Comparison of ENCODE assay signal across 24 mouse cellular contexts in genomic region chr19:37689478-37689877, GRCm38 (mm10). TPM values are rescaled to one million over a fixed set of nuclear protein-coding genes. Genes with fewer than 3 reads are reported as not detected.
DNase-seq lines count a peak whose midpoint lies in the region; ATAC-seq and TF ChIP-seq lines count a peak whose summit lies in the region.
"Had no signal": no experiment of that assay in that cellular context is flagged by ENCODE, and none has a peak within 500 bp of the region (broad histone marks: within the 10 kb centered on the region; RNA-seq: fewer than 3 reads in every experiment).

No protein-coding gene starts in this region.

- 53% methylated on average over 5 of the region's 5 CpGs for WGBS in midbrain, embryonic 11.5 days
- 48% methylated on average over 5 of the region's 5 CpGs for WGBS in midbrain, embryonic 10.5 days

- H3K4me2 ChIP-seq in midbrain, embryonic 11.5 days, result no peak overlapping the region
- peak overlapping the region; percentile 75 for H3K4me2 ChIP-seq in myocyte (ENCODE audit: low read depth)
- H3K4me2 ChIP-seq: embryonic facial prominence, embryonic 13.5 days; forebrain, embryonic 13.5 days; hindbrain, embryonic 13.5 days had no signal

- H3K36me3 ChIP-seq in midbrain, embryonic 11.5 days (ENCODE audit: control insufficient read depth, insufficient read depth, low read length), result no peaks in the 10 kb centered on the region
- no peaks in the 10 kb centered on the region for H3K36me3 ChIP-seq in midbrain, embryonic 10.5 days
- no peaks in the 10 kb centered on the region for H3K36me3 ChIP-seq in myocyte (ENCODE audit: control insufficient read depth, insufficient read depth)
- H3K36me3 ChIP-seq: embryonic facial prominence, embryonic 13.5 days; heart, embryonic 10.5 days; hindbrain, embryonic 13.5 days had no signal

- H3K27ac ChIP-seq in midbrain, embryonic 11.5 days (ENCODE audit: low read depth, low read length), result no peak overlapping the region
- H3K27ac ChIP-seq in midbrain, embryonic 10.5 days (replicated peaks), result no peak overlapping the region
- H3K27ac ChIP-seq: embryonic facial prominence, embryonic 13.5 days; forebrain, embryonic 13.5 days; heart, embryonic 10.5 days; hindbrain, embryonic 13.5 days; hindbrain, postnatal 0 days had no signal

- H3ac ChIP-seq in myocyte (ENCODE audit: control insufficient read depth, insufficient read length), result no peak overlapping the region

- no peaks in the 10 kb centered on the region for H3K79me2 ChIP-seq in myocyte (ENCODE audit: control insufficient read depth, insufficient read depth)

- H3K9me3 ChIP-seq in midbrain, embryonic 11.5 days (ENCODE audit: control insufficient read depth, low read length), result no peaks in the 10 kb centered on the region
- H3K9me3 ChIP-seq in midbrain, embryonic 10.5 days (replicated peaks), result no peaks in the 10 kb centered on the region
- H3K9me3 ChIP-seq: embryonic facial prominence, embryonic 13.5 days; forebrain, embryonic 13.5 days; heart, embryonic 10.5 days; hindbrain, embryonic 13.5 days had no signal

- H3K4me1 ChIP-seq in midbrain, embryonic 11.5 days (ENCODE audit: control insufficient read depth, insufficient read depth, low read length), result no peaks in the 10 kb centered on the region
- H3K4me1 ChIP-seq in midbrain, embryonic 10.5 days, result peaks cover 44% of the 10 kb centered on the region

- no peak for TF ChIP-seq POLR2A in myocyte (IDR thresholded peaks at IDR 0.05; ENCODE audit: insufficient read length, low read depth)

- peaks cover 100% of the 10 kb centered on the region for H3K27me3 ChIP-seq in midbrain, embryonic 11.5 days (ENCODE audit: control insufficient read depth, insufficient read depth, low read length)
- peaks cover 100% of the 10 kb centered on the region for H3K27me3 ChIP-seq in midbrain, embryonic 10.5 days (ENCODE audit: low read depth, poor library complexity, severe bottlenecking)
- no peaks in the 10 kb centered on the region for H3K27me3 ChIP-seq in myocyte (ENCODE audit: control insufficient read depth, insufficient read depth, insufficient read length)

- no peak overlapping the region for H3K4me3 ChIP-seq in midbrain, embryonic 11.5 days (ENCODE audit: low read depth, low read length)
- H3K4me3 ChIP-seq in midbrain, embryonic 10.5 days, result no peak overlapping the region
- H3K4me3 ChIP-seq in myocyte, result no peak overlapping the region
- H3K4me3 ChIP-seq: embryonic facial prominence, embryonic 13.5 days; forebrain, embryonic 13.5 days; heart, embryonic 10.5 days; hindbrain, embryonic 13.5 days had no signal

- DNase-seq in midbrain, embryonic 11.5 days (ENCODE audit: low spot score, missing footprints), result peak; percentile 87
- DNase-seq in midbrain, embryonic 10.5 days (ENCODE audit: low spot score), result no peak
- DNase-seq in Muller cell, postnatal 12 days (ENCODE audit: inconsistent ontology term), result peak; percentile 57
- DNase-seq in heart, postnatal 36 days, result no peak
- DNase-seq in liver, result no peak
- DNase-seq in heart, adult 9 months (ENCODE audit: low spot score in 2 of 2), result no peak
- DNase-seq: adrenal gland, postnatal 14 days; B cell, adult 2 months; cerebellum, adult 18-20 months; cerebellum, adult 9-11 months; cerebellum, postnatal 36 days; gastrocnemius, postnatal 36 days; heart, adult 11 months; heart, postnatal 10 days had no signal

- H3K9ac ChIP-seq in midbrain, embryonic 11.5 days (ENCODE audit: low read length), result no peak overlapping the region
- H3K9ac ChIP-seq: embryonic facial prominence, embryonic 13.5 days; forebrain, embryonic 13.5 days; hindbrain, embryonic 13.5 days had no signal

- intact Hi-C loops in heart, postnatal 36 days (cut with DNase I), result no loop called here

- no peak for ATAC-seq in midbrain, embryonic 11.5 days (ENCODE audit: low FRiP score)
- ATAC-seq: forebrain, embryonic 13.5 days; hindbrain, postnatal 0 days had no signal

TF ChIP-seq in myocyte, 11 proteins besides CTCF, POLR2A, EP300 and RAD21:
- TF ChIP-seq MYOD1 (IDR thresholded peaks at IDR 0.05; ENCODE audit: control insufficient read depth in 1 of 3, insufficient read length in 2 of 3, low read depth in 2 of 3) (peak in 2 of 3 experiments; percentile 9 to 35), TCF12 (IDR thresholded peaks at IDR 0.05; ENCODE audit: insufficient read depth, poor library complexity, severe bottlenecking) (peak; percentile 29), E2F4 (IDR thresholded peaks at IDR 0.05; ENCODE audit: insufficient read depth) (no peak), MYOG (IDR thresholded peaks at IDR 0.05; ENCODE audit: control insufficient read depth in 1 of 3, insufficient read depth in 1 of 3, insufficient read length in 2 of 3, low read depth in 2 of 3) (peak in 2 of 3 experiments; percentile 13 to 71), USF1 (IDR thresholded peaks at IDR 0.05; ENCODE audit: low read depth) (peak; percentile 86), TCF3 (IDR thresholded peaks at IDR 0.05; ENCODE audit: insufficient read length, low read depth) (no peak)

RNA-seq across cellular contexts. Expression of gene Cyp26c1, which starts 4.1 kb away (rescaled TPM):
- not detected in 2 replicates for polyA plus RNA-seq in midbrain, embryonic 11.5 days (2014; fragmentation: Nextera tagmentation; extraction: Ambion mirVana)
- polyA plus RNA-seq in midbrain, embryonic 10.5 days (2016; fragmentation: Nextera tagmentation; extraction: Ambion mirVana), result 0.89 TPM in 1 of 2 replicates, not detected in the other
- polyA plus RNA-seq in myocyte (2012; fragmentation: generic; extraction: Trizol), result 0.17 TPM
- total RNA-seq in heart, postnatal 36 days (2021), result not detected
- total RNA-seq: adrenal gland, postnatal 14 days; gastrocnemius, adult 8-10 months; gastrocnemius, postnatal 36 days; heart, postnatal 10 days; hematopoietic stem cell, adult 5-6 weeks; hindbrain, postnatal 0 days had no signal
- polyA plus RNA-seq: forebrain, embryonic 13.5 days; heart, embryonic 14.5 days; hindbrain, embryonic 13.5 days; hindbrain, postnatal 0 days; intestine, embryonic 14.5 days had no signal

RNA-seq across cellular contexts. Expression of gene Cyp26a1, which starts 8.1 kb away (rescaled TPM):
- 0.92 and 1.0 TPM in 2 replicates for polyA plus RNA-seq in midbrain, embryonic 11.5 days (2014; fragmentation: Nextera tagmentation; extraction: Ambion mirVana)
- 1.8 and 3.2 TPM in 2 replicates for polyA plus RNA-seq in midbrain, embryonic 10.5 days (2016; fragmentation: Nextera tagmentation; extraction: Ambion mirVana)
- polyA plus RNA-seq in myocyte (2012; fragmentation: generic; extraction: Trizol), result 0.35 TPM
- not detected for total RNA-seq in heart, postnatal 36 days (2021)
- total RNA-seq: adrenal gland, postnatal 14 days; hematopoietic stem cell, adult 5-6 weeks; hindbrain, postnatal 0 days had no signal
- polyA plus RNA-seq: hindbrain, postnatal 0 days had no signal

Comparison
In these comparisons a context has a peak if more than half of its experiments do, and no peak if none do; other contexts are left out.
1. DNase-seq: peak in midbrain, embryonic 11.5 days (single experiment) and Muller cell, postnatal 12 days (single experiment); none in midbrain, embryonic 10.5 days (single experiment), heart, postnatal 36 days (0 of 2), liver (single experiment) and heart, adult 9 months (0 of 2).